Mouse (Mus musculus) C2C12 (cell line): ENCODE data around the gene Lamc1. TPM values are rescaled to one million over a fixed set of nuclear protein-coding genes. Genes with fewer than 3 reads are reported as not detected.

Experiments used
- H3K27me3 ChIP-seq: one replicate; pipeline ENCODE4 v1.6.1; 2011; ENCODE audit not compliant: control insufficient read depth, insufficient read depth, insufficient read length
- H3K36me3 ChIP-seq: one replicate; pipeline ENCODE4 v1.6.1; 2011; ENCODE audit not compliant: control insufficient read depth, insufficient read depth
- H3K4me3 ChIP-seq: one replicate; pipeline ENCODE4 v1.5.1; 2011; ENCODE audit warnings: mild to moderate bottlenecking, control low read depth; ENCODE audit not compliant: poor library complexity, insufficient read depth, severe bottlenecking
- H3K79me2 ChIP-seq: one replicate; pipeline ENCODE4 v1.6.1; 2011; ENCODE audit not compliant: control insufficient read depth, insufficient read depth
- H3K79me3 ChIP-seq: one replicate; pipeline ENCODE4 v1.6.1; 2011; ENCODE audit warnings: low read depth, control low read depth
- H3ac ChIP-seq: one replicate; pipeline ENCODE3; 2011; ENCODE audit warnings: low read depth; ENCODE audit not compliant: control insufficient read depth, insufficient read length
- CEBPB ChIP-seq: IDR thresholded peaks from one replicate; pipeline ENCODE4 v1.6.1; 2011; ENCODE audit warnings: low read depth, mild to moderate bottlenecking, control low read depth, moderate library complexity
- CTCF ChIP-seq: IDR thresholded peaks from one replicate; pipeline ENCODE4 v1.5.1; 2011; ENCODE audit not compliant: control insufficient read depth, insufficient read depth, insufficient read length
- FOSL1 ChIP-seq: IDR thresholded peaks from one replicate; pipeline ENCODE4 v1.8.0; 2011; ENCODE audit warnings: mild to moderate bottlenecking, low read length; ENCODE audit not compliant: poor library complexity, insufficient read depth, severe bottlenecking
- MAX ChIP-seq: IDR thresholded peaks from one replicate; pipeline ENCODE4 v1.6.1; 2011; ENCODE audit warnings: mild to moderate bottlenecking, control low read depth
- MYOD1 ChIP-seq: IDR thresholded peaks from one replicate; pipeline ENCODE4 v1.6.1; 2011; ENCODE audit warnings: low read depth; ENCODE audit not compliant: control insufficient read depth, insufficient read length
- MYOG ChIP-seq: IDR thresholded peaks from one replicate; pipeline ENCODE4 v1.6.1; 2011; ENCODE audit not compliant: control insufficient read depth, insufficient read length; ENCODE audit errors: extremely low read depth
- USF1 ChIP-seq: IDR thresholded peaks from one replicate; pipeline ENCODE4 v1.6.1; 2011; ENCODE audit warnings: low read depth, mild to moderate bottlenecking, control low read depth, moderate library complexity
- polyA plus RNA-seq: library from polyadenylated mRNA; unstranded; fragments of >200 nt; fragmentation: generic; extraction: Trizol; gene quantifications from one replicate; pipeline ENCODE4 v1.2.1, GENCODE M21; 2012; ENCODE audit warnings: missing spikeins

Lamc1 gene
- polyA plus RNA-seq, 1 experiment: 35.5 TPM

- no peak for TF ChIP-seq MAX
- peaks cover 100% of the 10 kb centered on the region for H3K79me2 ChIP-seq
- peaks cover 94% of the 10 kb centered on the region for H3K79me3 ChIP-seq
- H3K36me3 ChIP-seq: peaks cover 8% of the 10 kb centered on the region
- no peaks in the 10 kb centered on the region for H3K27me3 ChIP-seq
- H3ac ChIP-seq: no peak overlapping the region
- no peak overlapping the region for H3K4me3 ChIP-seq
Observed at GRCm38 (mm10) chr1:153318287-153318686, 14.3 kb downstream of the Lamc1 start.

GRCm38 (mm10) chr1:153317486-153318260, 14.9 kb downstream of the Lamc1 start:
- no peak overlapping the region for H3K4me3 ChIP-seq
- no peak for TF ChIP-seq CEBPB
- TF ChIP-seq USF1: no peak
- H3K36me3 ChIP-seq: peaks cover 8% of the 10 kb centered on the region
- H3K79me3 ChIP-seq: peaks cover 95% of the 10 kb centered on the region
- H3ac ChIP-seq: no peak overlapping the region
- peaks cover 100% of the 10 kb centered on the region for H3K79me2 ChIP-seq
- H3K27me3 ChIP-seq: no peaks in the 10 kb centered on the region

- TF ChIP-seq MYOD1 (no peak), MYOG (no peak), CTCF (no peak), USF1 (no peak), FOSL1 (no peak), CEBPB (no peak), MAX (no peak)
- Histone ChIP-seq H3K79me2 (peaks cover 100% of the 10 kb centered on the region), H3K79me3 (peaks cover 95% of the 10 kb centered on the region), H3K36me3 (peaks cover 8% of the 10 kb centered on the region), H3K4me3 (no peak overlapping the region), H3K27me3 (no peaks in the 10 kb centered on the region), H3ac (no peak overlapping the region)
Observed at GRCm38 (mm10) chr1:153316956-153317355, 15.6 kb downstream of the Lamc1 start.

GRCm38 (mm10) chr1:153316286-153316685, 16.3 kb downstream of the Lamc1 start:
- Histone ChIP-seq H3K36me3 (peaks cover 2% of the 10 kb centered on the region), H3K79me2 (peaks cover 100% of the 10 kb centered on the region), H3K4me3 (no peak overlapping the region), H3ac (no peak overlapping the region), H3K79me3 (peaks cover 95% of the 10 kb centered on the region), H3K27me3 (no peaks in the 10 kb centered on the region)
- TF ChIP-seq USF1: no peak
- TF ChIP-seq MYOG: no peak

GRCm38 (mm10) chr1:153315121-153315520, 17.5 kb downstream of the Lamc1 start:
- peaks cover 100% of the 10 kb centered on the region for H3K79me2 ChIP-seq
- no peak overlapping the region for H3ac ChIP-seq
- no peak overlapping the region for H3K4me3 ChIP-seq
- peaks cover 96% of the 10 kb centered on the region for H3K79me3 ChIP-seq
- no peaks in the 10 kb centered on the region for H3K27me3 ChIP-seq
- TF ChIP-seq FOSL1: no peak
- TF ChIP-seq USF1: no peak
- TF ChIP-seq MAX: no peak
- TF ChIP-seq MYOD1: no peak
- TF ChIP-seq CEBPB: no peak
- TF ChIP-seq MYOG: no peak
- no peak for TF ChIP-seq CTCF
- no peaks in the 10 kb centered on the region for H3K36me3 ChIP-seq

GRCm38 (mm10) chr1:153312992-153313391, 19.6 kb downstream of the Lamc1 start:
- Histone ChIP-seq H3K4me3 (no peak overlapping the region), H3ac (no peak overlapping the region), H3K27me3 (no peaks in the 10 kb centered on the region), H3K36me3 (no peaks in the 10 kb centered on the region), H3K79me3 (peaks cover 97% of the 10 kb centered on the region), H3K79me2 (peaks cover 100% of the 10 kb centered on the region)
- no peak for TF ChIP-seq MYOG
- TF ChIP-seq CTCF: no peak
- TF ChIP-seq MYOD1: no peak
- TF ChIP-seq FOSL1: no peak
- TF ChIP-seq CEBPB: no peak
- no peak for TF ChIP-seq USF1
- no peak for TF ChIP-seq MAX
